In the genomic region with DNA sequence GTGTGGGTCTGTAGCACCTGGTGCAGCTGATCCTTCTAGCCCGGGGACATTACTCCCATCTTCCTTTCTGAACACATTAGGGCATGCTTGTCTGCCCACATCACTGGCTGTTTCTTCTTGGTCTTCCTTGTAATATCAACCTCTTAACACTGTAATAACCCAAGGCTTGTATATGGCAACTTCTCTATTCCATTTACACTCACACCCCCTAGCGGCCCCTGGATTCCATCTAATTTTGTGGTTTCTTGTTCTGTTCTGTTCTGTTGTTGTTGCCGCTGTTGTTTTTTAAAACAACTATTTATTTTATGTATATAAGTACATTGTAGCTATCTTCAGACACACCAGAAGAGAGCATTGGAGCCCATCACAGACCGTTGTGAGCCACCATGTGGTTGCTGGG, we compare ENCODE assay signal across 19 mouse cellular contexts. TPM values are rescaled to one million over a fixed set of nuclear protein-coding genes. Genes with fewer than 3 reads are reported as not detected.
DNase-seq lines count a peak whose midpoint lies in the region; ATAC-seq lines count a peak whose summit lies in the region.
"Had no signal": no experiment of that assay in that cellular context is flagged by ENCODE, and none has a peak within 500 bp of the region (broad histone marks: within the 10 kb centered on the region; RNA-seq: fewer than 3 reads in every experiment).

No protein-coding gene starts in this region.

- no peak overlapping the region for H3K9ac ChIP-seq in forebrain, embryonic 12.5 days
- no peak overlapping the region; the same call in 1 of the 2 replicates for H3K9ac ChIP-seq in hindbrain, embryonic 16.5 days (ENCODE audit: low read depth, low read length)
- peak overlapping the region; percentile 50; the same call in 1 of the 2 replicates for H3K9ac ChIP-seq in neural tube, embryonic 13.5 days
- H3K9ac ChIP-seq: limb, embryonic 15.5 days; stomach, embryonic 15.5 days had no signal

- peaks cover 49% of the 10 kb centered on the region for H3K4me1 ChIP-seq in forebrain, embryonic 12.5 days
- peaks cover 37% of the 10 kb centered on the region for H3K4me1 ChIP-seq in forebrain, embryonic 10.5 days
- peaks cover 37% of the 10 kb centered on the region for H3K4me1 ChIP-seq in hindbrain, embryonic 16.5 days (ENCODE audit: control insufficient read depth, insufficient read depth, low read depth, low read length)
- H3K4me1 ChIP-seq in neural tube, embryonic 13.5 days (replicated peaks): peaks cover 58% of the 10 kb centered on the region

- no peak overlapping the region for H3K27ac ChIP-seq in forebrain, embryonic 12.5 days
- no peak overlapping the region for H3K27ac ChIP-seq in forebrain, embryonic 10.5 days
- no peak overlapping the region for H3K27ac ChIP-seq in hindbrain, embryonic 16.5 days (ENCODE audit: low read depth, low read length)
- H3K27ac ChIP-seq in neural tube, embryonic 13.5 days (replicated peaks): no peak overlapping the region
- H3K27ac ChIP-seq: heart, embryonic 10.5 days; limb, embryonic 15.5 days; macrophage; stomach, embryonic 15.5 days had no signal

- 0 out of 2 replicates have a peak overlapping the region, but pooled peaks have one; percentile 11 for H3K4me2 ChIP-seq in forebrain, embryonic 12.5 days
- H3K4me2 ChIP-seq in hindbrain, embryonic 16.5 days (ENCODE audit: low read length): peak overlapping the region; percentile 74
- peak overlapping the region; percentile 76 for H3K4me2 ChIP-seq in neural tube, embryonic 13.5 days
- H3K4me2 ChIP-seq: limb, embryonic 15.5 days; stomach, embryonic 15.5 days had no signal

- 86% methylated on average over 4 of the region's 4 CpGs for WGBS in forebrain, embryonic 12.5 days
- 91% methylated on average over 4 of the region's 4 CpGs for WGBS in forebrain, embryonic 10.5 days
- 78% methylated on average over 4 of the region's 4 CpGs for WGBS in hindbrain, embryonic 16.5 days
- 84% methylated on average over 4 of the region's 4 CpGs for WGBS in neural tube, embryonic 13.5 days

- DNase-seq in forebrain, embryonic 10.5 days (ENCODE audit: extremely low spot score, low spot score): no peak
- peak; percentile 47 for DNase-seq in retina, postnatal 1 day
- DNase-seq in retina, embryonic 14.5 days (ENCODE audit: low spot score): no peak
- no peak for DNase-seq in urinary bladder, postnatal 25 days (ENCODE audit: low spot score)
- no peak for DNase-seq in urinary bladder, postnatal 36 days (ENCODE audit: low spot score in 2 of 2)
- DNase-seq: adrenal gland, adult 8-10 months; cerebellum, adult 18-20 months; gastrocnemius, postnatal 14 days; kidney, adult 11 months; kidney, postnatal 25 days; lung, adult 18-20 months; thymus, postnatal 36 days had no signal

- H3K27me3 ChIP-seq in forebrain, embryonic 12.5 days: peaks cover 25% of the 10 kb centered on the region
- peaks cover 63% of the 10 kb centered on the region for H3K27me3 ChIP-seq in forebrain, embryonic 10.5 days (ENCODE audit: poor library complexity, severe bottlenecking)
- H3K27me3 ChIP-seq in hindbrain, embryonic 16.5 days (replicated peaks; ENCODE audit: control insufficient read depth, insufficient read depth, low read length): no peaks in the 10 kb centered on the region
- H3K27me3 ChIP-seq in neural tube, embryonic 13.5 days: peaks cover 2% of the 10 kb centered on the region

- H3K36me3 ChIP-seq in forebrain, embryonic 12.5 days (replicated peaks): peaks cover 30% of the 10 kb centered on the region
- peaks cover 34% of the 10 kb centered on the region for H3K36me3 ChIP-seq in forebrain, embryonic 10.5 days (replicated peaks)
- H3K36me3 ChIP-seq in hindbrain, embryonic 16.5 days (ENCODE audit: control insufficient read depth, insufficient read depth, low read length): peaks cover 14% of the 10 kb centered on the region; the same call in 1 of the 2 replicates
- H3K36me3 ChIP-seq in neural tube, embryonic 13.5 days: peaks cover 34% of the 10 kb centered on the region

- ATAC-seq in forebrain, embryonic 12.5 days (ENCODE audit: low FRiP score): no peak
- no peak for ATAC-seq in hindbrain, embryonic 16.5 days
- ATAC-seq in neural tube, embryonic 13.5 days (ENCODE audit: low read depth): no peak

- no peaks in the 10 kb centered on the region for H3K9me3 ChIP-seq in forebrain, embryonic 12.5 days
- no peaks in the 10 kb centered on the region for H3K9me3 ChIP-seq in forebrain, embryonic 10.5 days
- no peaks in the 10 kb centered on the region for H3K9me3 ChIP-seq in hindbrain, embryonic 16.5 days (ENCODE audit: control insufficient read depth, low read length)
- no peaks in the 10 kb centered on the region for H3K9me3 ChIP-seq in neural tube, embryonic 13.5 days
- H3K9me3 ChIP-seq: heart, embryonic 10.5 days; limb, embryonic 15.5 days; stomach, embryonic 15.5 days had no signal

- no peak overlapping the region for H3K4me3 ChIP-seq in forebrain, embryonic 12.5 days (replicated peaks)
- H3K4me3 ChIP-seq in forebrain, embryonic 10.5 days: no peak overlapping the region
- H3K4me3 ChIP-seq in hindbrain, embryonic 16.5 days (ENCODE audit: low read length): no peak overlapping the region
- H3K4me3 ChIP-seq in neural tube, embryonic 13.5 days: peak overlapping the region; percentile 51
- H3K4me3 ChIP-seq: heart, embryonic 10.5 days; limb, embryonic 15.5 days; stomach, embryonic 15.5 days had no signal

RNA-seq across cellular contexts. Expression of a gene that starts 2.8 kb away (rescaled TPM):
- 47.6 and 53.0 TPM in 2 replicates for polyA plus RNA-seq in forebrain, embryonic 12.5 days (2016; fragmentation: Nextera tagmentation; extraction: Ambion mirVana)
- polyA plus RNA-seq in forebrain, embryonic 10.5 days (2016; fragmentation: Nextera tagmentation; extraction: Ambion mirVana): 16.5 and 19.8 TPM in 2 replicates
- polyA plus RNA-seq in hindbrain, embryonic 16.5 days (2015; fragmentation: Nextera tagmentation; extraction: Ambion mirVana): 126 and 153 TPM in 2 replicates
- 120 and 124 TPM in 2 replicates for polyA plus RNA-seq in neural tube, embryonic 13.5 days (2015; fragmentation: Nextera tagmentation; extraction: Ambion mirVana)

RNA-seq across cellular contexts. Expression of a gene that starts 9.0 kb away (rescaled TPM):
- 10.4 and 11.2 TPM in 2 replicates for polyA plus RNA-seq in forebrain, embryonic 12.5 days (2016; fragmentation: Nextera tagmentation; extraction: Ambion mirVana)
- polyA plus RNA-seq in forebrain, embryonic 10.5 days (2016; fragmentation: Nextera tagmentation; extraction: Ambion mirVana): 11.5 and 11.6 TPM in 2 replicates
- 9.4 and 12.3 TPM in 2 replicates for polyA plus RNA-seq in hindbrain, embryonic 16.5 days (2015; fragmentation: Nextera tagmentation; extraction: Ambion mirVana)
- polyA plus RNA-seq in neural tube, embryonic 13.5 days (2015; fragmentation: Nextera tagmentation; extraction: Ambion mirVana): 12.8 and 14.3 TPM in 2 replicates
- polyA plus RNA-seq: macrophage had no signal

RNA-seq across cellular contexts. Expression of a gene that starts 10.6 kb away (rescaled TPM):
- polyA plus RNA-seq in forebrain, embryonic 12.5 days (2016; fragmentation: Nextera tagmentation; extraction: Ambion mirVana): 79.1 and 80.1 TPM in 2 replicates
- 136 and 144 TPM in 2 replicates for polyA plus RNA-seq in forebrain, embryonic 10.5 days (2016; fragmentation: Nextera tagmentation; extraction: Ambion mirVana)
- 37.3 and 46.7 TPM in 2 replicates for polyA plus RNA-seq in hindbrain, embryonic 16.5 days (2015; fragmentation: Nextera tagmentation; extraction: Ambion mirVana)
- 49.3 and 51.8 TPM in 2 replicates for polyA plus RNA-seq in neural tube, embryonic 13.5 days (2015; fragmentation: Nextera tagmentation; extraction: Ambion mirVana)

RNA-seq across cellular contexts. Expression of a gene that starts 11.0 kb away (rescaled TPM):
- polyA plus RNA-seq in forebrain, embryonic 12.5 days (2016; fragmentation: Nextera tagmentation; extraction: Ambion mirVana): 3.3 TPM in 2 replicates
- polyA plus RNA-seq in forebrain, embryonic 10.5 days (2016; fragmentation: Nextera tagmentation; extraction: Ambion mirVana): 0.57 and 0.99 TPM in 2 replicates
- polyA plus RNA-seq in hindbrain, embryonic 16.5 days (2015; fragmentation: Nextera tagmentation; extraction: Ambion mirVana): 6.2 TPM in 2 replicates
- polyA plus RNA-seq in neural tube, embryonic 13.5 days (2015; fragmentation: Nextera tagmentation; extraction: Ambion mirVana): 5.3 and 6.9 TPM in 2 replicates

RNA-seq across cellular contexts. Expression of a gene that starts 17.3 kb away (rescaled TPM):
- 0.11 TPM in 1 of 2 replicates, not detected in the other for polyA plus RNA-seq in forebrain, embryonic 12.5 days (2016; fragmentation: Nextera tagmentation; extraction: Ambion mirVana)
- polyA plus RNA-seq in forebrain, embryonic 10.5 days (2016; fragmentation: Nextera tagmentation; extraction: Ambion mirVana): not detected in 2 replicates
- 0.80 and 1.2 TPM in 2 replicates for polyA plus RNA-seq in hindbrain, embryonic 16.5 days (2015; fragmentation: Nextera tagmentation; extraction: Ambion mirVana)
- polyA plus RNA-seq in neural tube, embryonic 13.5 days (2015; fragmentation: Nextera tagmentation; extraction: Ambion mirVana): 0.32 and 0.44 TPM in 2 replicates

Comparison
In these comparisons a context has a peak if more than half of its experiments do, and no peak if none do; other contexts are left out.
1. H3K4me2 ChIP-seq: peak in every context shown above with its lines; median percentile 76 in neural tube, embryonic 13.5 days; 74 in hindbrain, embryonic 16.5 days; 11 in forebrain, embryonic 12.5 days.